Mouse (Mus musculus) forebrain, embryonic 16.5 days (tissue): ENCODE measurements around the gene Ctsd. TPM values are rescaled to one million over a fixed set of nuclear protein-coding genes. Genes with fewer than 3 reads are reported as not detected.
"Not testable (repeated sequence)": the region's sequence is repeated elsewhere in the genome, so short reads cannot be mapped to it uniquely, and the experiment has no call there.

Experiments used
- ATAC-seq: fragments of 200-750 bp; cut with Nextera tagmentation; 2 replicates; pipeline ENCODE4 v1.8.0; 2017; ENCODE audit warnings: mild to moderate bottlenecking, moderate library complexity
- H3K27ac ChIP-seq: fragments of 300-500 bp; sonication (generic); 2 replicates; pipeline ENCODE4 v1.5.1; 2014; ENCODE audit warnings: low read length, control low read depth
- H3K27me3 ChIP-seq: fragments of 300-500 bp; sonication (generic); replicated peaks from 2 replicates; pipeline ENCODE4 v1.6.1; 2014; ENCODE audit warnings: low read length; ENCODE audit not compliant: control insufficient read depth, insufficient read depth
- H3K36me3 ChIP-seq: fragments of 300-500 bp; sonication (generic); 2 replicates; pipeline ENCODE4 v1.6.1; 2014; ENCODE audit not compliant: control insufficient read depth, insufficient read depth
- H3K4me1 ChIP-seq: fragments of 300-500 bp; sonication (generic); replicated peaks from 2 replicates; pipeline ENCODE4 v1.6.1; 2014; ENCODE audit warnings: low read length; ENCODE audit not compliant: control insufficient read depth, insufficient read depth
- H3K4me2 ChIP-seq: fragments of 300-500 bp; sonication (generic); 2 replicates; pipeline ENCODE4 v1.6.1; 2014; ENCODE audit warnings: mild to moderate bottlenecking, low read length, control low read depth
- H3K4me3 ChIP-seq: fragments of 300-500 bp; sonication (generic); replicated peaks from 2 replicates; pipeline ENCODE4 v1.5.1; 2014; ENCODE audit warnings: mild to moderate bottlenecking, low read length, control low read depth
- H3K9ac ChIP-seq: fragments of 300-500 bp; sonication (generic); replicated peaks from 2 replicates; pipeline ENCODE4 v1.6.1; 2014; ENCODE audit warnings: low read depth, low read length, control low read depth
- H3K9me3 ChIP-seq: fragments of 300-500 bp; sonication (generic); 2 replicates; pipeline ENCODE4 v1.6.1; 2016; ENCODE audit warnings: low read length; ENCODE audit not compliant: control insufficient read depth
- WGBS: fragments of 180-500 bp; shearing (Covaris S2); extraction: QIAGEN DNeasy Blood & Tissue Kit; methylation state at CpG from one replicate; pipeline ENCODE4 v1.1.7; 2014; 5-methylcytosine and 5-hydroxymethylcytosine counted together
- polyA plus RNA-seq: library from polyadenylated mRNA; unstranded; fragments of >200 nt; fragmentation: Nextera tagmentation; extraction: Ambion mirVana; gene quantifications from 2 replicates; pipeline ENCODE4 v1.2.1, GENCODE M21; 2015

Ctsd gene
- polyA plus RNA-seq, 1 experiment from 2014 or later: 203 TPM

DNA sequence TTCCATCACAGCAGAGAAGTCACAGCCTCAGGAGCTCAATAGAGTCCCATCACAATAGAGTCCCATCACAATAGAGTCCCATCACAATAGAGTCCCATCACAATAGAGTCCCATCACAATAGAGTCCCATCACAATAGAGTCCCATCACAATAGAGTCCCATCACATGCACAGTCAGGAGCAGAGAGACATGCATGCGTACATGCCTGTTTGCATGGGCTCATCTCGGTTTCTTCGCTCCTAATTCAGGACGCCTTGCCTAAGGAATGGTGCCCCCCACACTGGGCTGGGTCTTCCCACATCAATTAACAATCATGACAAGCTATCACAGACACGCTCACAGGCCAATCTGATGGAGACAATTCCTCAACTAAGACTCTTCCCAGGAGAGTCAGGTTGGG is 17.3 kb upstream of the Ctsd start:
- H3K9me3 ChIP-seq, H3K4me2 ChIP-seq, H3K9ac ChIP-seq, H3K27me3 ChIP-seq, ATAC-seq, H3K4me1 ChIP-seq, H3K4me3 ChIP-seq, H3K36me3 ChIP-seq, H3K27ac ChIP-seq: not testable (repeated sequence)
- WGBS: 87% methylated on average over 5 of the region's 5 CpGs

GRCm38 (mm10) chr7:142403591-142403990 is 15.8 kb upstream of the Ctsd start:
- Histone ChIP-seq H3K4me2 (no peak overlapping the region), H3K36me3 (no peaks in the 10 kb centered on the region), H3K4me1 (no peaks in the 10 kb centered on the region), H3K4me3 (no peak overlapping the region), H3K9ac (no peak overlapping the region), H3K9me3 (no peaks in the 10 kb centered on the region), H3K27ac (no peak overlapping the region), H3K27me3 (no peaks in the 10 kb centered on the region)
- no peak for ATAC-seq
- 83% methylated on average over 4 of the region's 4 CpGs for WGBS

DNA sequence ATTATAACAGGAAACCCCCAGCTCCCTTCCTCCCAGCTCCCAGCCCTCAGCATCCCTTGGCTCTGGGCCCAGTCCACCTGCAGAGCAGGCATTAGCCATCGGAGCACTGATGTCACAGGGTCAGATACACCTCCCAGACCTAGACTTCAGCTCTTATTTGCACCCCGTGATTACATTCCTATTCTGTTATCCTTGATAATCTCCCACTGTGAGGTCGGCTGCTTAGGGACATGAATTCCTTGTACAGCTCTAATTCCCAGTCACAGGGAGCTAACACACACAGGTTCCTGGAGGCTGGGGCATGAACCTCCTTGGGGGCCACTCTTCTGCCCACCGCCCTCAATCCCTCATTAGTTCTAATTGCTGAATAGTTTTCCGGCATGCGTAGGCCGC is 12.9 kb upstream of the Ctsd start:
- H3K4me3 ChIP-seq: no peak overlapping the region
- WGBS: 4% methylated on average over 7 of the region's 7 CpGs
- H3K27me3 ChIP-seq: no peaks in the 10 kb centered on the region
- H3K4me1 ChIP-seq: no peaks in the 10 kb centered on the region
- no peak overlapping the region for H3K4me2 ChIP-seq
- no peaks in the 10 kb centered on the region for H3K36me3 ChIP-seq
- H3K9me3 ChIP-seq: no peaks in the 10 kb centered on the region
- no peak for ATAC-seq
- no peak overlapping the region for H3K9ac ChIP-seq
- H3K27ac ChIP-seq: no peak overlapping the region

DNA sequence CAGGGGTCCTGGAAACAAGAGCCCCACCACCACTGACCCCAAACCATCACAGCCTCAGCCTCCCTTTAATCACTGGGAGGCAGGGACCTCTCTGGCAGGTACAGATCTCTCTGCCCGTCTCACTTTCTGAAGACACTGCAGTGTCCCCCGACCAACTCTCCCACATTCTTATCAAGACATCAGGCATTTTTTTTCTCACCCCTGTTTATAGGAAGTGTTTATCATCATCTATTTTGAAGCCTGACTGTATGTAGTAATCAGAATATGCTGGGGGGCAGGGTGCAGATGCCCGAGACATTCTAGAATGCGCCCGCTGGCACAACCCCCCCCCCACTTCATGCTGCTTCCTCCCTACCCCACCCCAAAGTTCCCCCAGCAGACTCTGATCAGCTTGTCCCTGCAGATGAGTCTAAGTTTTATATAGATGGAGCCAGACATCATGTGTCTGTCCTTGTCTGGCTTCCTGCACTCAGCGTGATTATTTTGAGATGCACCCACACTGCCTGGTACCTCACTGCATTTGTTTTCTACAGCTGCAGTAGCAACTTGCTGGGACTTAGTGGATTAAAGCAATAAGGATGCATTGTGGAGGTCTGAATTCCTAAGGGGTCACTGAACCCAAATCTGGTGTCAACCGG is 12.4 kb upstream of the Ctsd start:
- no peak overlapping the region for H3K4me2 ChIP-seq
- 36% methylated on average over 7 of the region's 7 CpGs for WGBS

DNA sequence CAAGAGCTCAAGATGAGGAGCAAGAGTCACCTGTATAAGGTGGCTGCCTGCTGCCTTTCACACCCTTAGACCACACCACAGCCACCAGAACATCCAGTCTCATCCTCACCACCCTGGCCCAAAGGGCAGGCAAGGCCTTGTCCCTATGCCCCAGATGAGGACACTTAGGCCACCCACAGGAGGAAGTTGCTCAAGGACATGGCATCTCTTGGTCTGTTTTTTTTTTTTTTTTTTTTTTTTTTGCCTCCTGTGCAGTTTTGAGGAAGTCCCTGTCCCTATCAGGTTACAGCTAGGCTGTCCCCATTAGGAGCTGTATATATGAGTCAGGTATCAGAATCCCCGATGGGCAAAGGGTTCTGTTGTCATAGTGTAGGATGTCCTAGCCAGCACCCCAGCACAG is 11.4 kb upstream of the Ctsd start:
- Histone ChIP-seq H3K4me2 (no peak overlapping the region), H3K4me3 (no peak overlapping the region), H3K9ac (no peak overlapping the region), H3K27me3 (no peaks in the 10 kb centered on the region), H3K4me1 (no peaks in the 10 kb centered on the region), H3K9me3 (no peaks in the 10 kb centered on the region), H3K36me3 (no peaks in the 10 kb centered on the region), H3K27ac (no peak overlapping the region)
- WGBS: 95% methylated on average over 1 of the region's 1 CpGs
- no peak for ATAC-seq

More for the DNA sequence above, 12.4 kb upstream of the Ctsd start:
- ATAC-seq: no peak
- no peaks in the 10 kb centered on the region for H3K9me3 ChIP-seq
- no peaks in the 10 kb centered on the region for H3K27me3 ChIP-seq
- H3K9ac ChIP-seq: no peak overlapping the region
- no peak overlapping the region for H3K27ac ChIP-seq
- no peaks in the 10 kb centered on the region for H3K36me3 ChIP-seq
- no peak overlapping the region for H3K4me3 ChIP-seq
- no peaks in the 10 kb centered on the region for H3K4me1 ChIP-seq

- Histone ChIP-seq H3K9ac (no peak overlapping the region), H3K4me1 (no peaks in the 10 kb centered on the region), H3K36me3 (no peaks in the 10 kb centered on the region), H3K27ac (no peak overlapping the region), H3K27me3 (no peaks in the 10 kb centered on the region), H3K4me3 (no peak overlapping the region), H3K9me3 (no peaks in the 10 kb centered on the region), H3K4me2 (no peak overlapping the region)
- no peak for ATAC-seq
- 74% methylated on average over 2 of the region's 2 CpGs for WGBS
Observed at GRCm38 (mm10) chr7:142398052-142398451, 10.2 kb upstream of the Ctsd start.

DNA sequence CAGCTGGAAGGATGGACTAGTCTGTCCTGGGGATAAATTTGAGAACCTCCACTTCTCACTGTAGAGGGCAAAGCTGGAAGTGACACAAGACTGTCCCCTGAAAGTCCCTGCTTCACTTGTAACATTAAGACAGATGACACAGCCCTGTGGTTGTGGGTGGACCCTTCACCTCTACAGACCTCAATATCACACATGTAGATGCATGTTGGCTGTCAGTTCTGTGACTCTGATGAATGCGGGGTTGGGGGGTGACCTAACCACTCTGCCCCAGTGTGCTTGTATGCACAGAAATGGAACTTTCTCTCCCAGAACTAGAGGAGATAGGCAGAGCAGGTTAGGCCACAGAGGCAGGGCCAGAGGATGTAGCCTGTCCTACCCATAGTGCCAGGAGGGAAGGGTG is 8.8 kb upstream of the Ctsd start:
- 100% methylated on average over 1 of the region's 1 CpGs for WGBS
- H3K4me3 ChIP-seq: no peak overlapping the region
- no peak overlapping the region for H3K9ac ChIP-seq
- no peaks in the 10 kb centered on the region for H3K9me3 ChIP-seq
- no peaks in the 10 kb centered on the region for H3K27me3 ChIP-seq
- no peak for ATAC-seq
- no peak overlapping the region for H3K27ac ChIP-seq
- no peaks in the 10 kb centered on the region for H3K4me1 ChIP-seq
- no peak overlapping the region for H3K4me2 ChIP-seq
- H3K36me3 ChIP-seq: no peaks in the 10 kb centered on the region

DNA sequence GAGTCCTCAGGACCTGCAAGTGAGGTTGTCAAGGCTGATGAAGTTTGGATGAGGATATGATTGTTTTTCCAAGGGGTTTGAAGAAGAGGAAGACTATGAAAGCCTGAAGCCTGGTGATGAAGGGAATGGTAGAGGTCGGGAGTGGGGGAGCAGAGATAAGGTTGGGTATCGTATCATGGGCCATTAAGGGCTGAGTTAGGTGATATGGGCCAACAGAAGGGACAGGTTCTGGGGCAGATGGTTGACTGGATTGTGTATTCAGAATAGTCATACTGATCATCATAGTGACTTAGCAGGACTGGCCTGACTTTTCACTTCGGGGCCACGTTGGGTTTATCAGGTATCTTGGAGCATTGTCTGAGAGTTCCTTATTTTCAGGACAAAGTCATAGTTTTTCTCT is 7.6 kb upstream of the Ctsd start:
- Histone ChIP-seq H3K4me2 (no peak overlapping the region), H3K27ac (no peak overlapping the region), H3K27me3 (no peaks in the 10 kb centered on the region), H3K4me1 (no peaks in the 10 kb centered on the region), H3K9ac (no peak overlapping the region), H3K9me3 (no peaks in the 10 kb centered on the region), H3K4me3 (no peak overlapping the region), H3K36me3 (no peaks in the 10 kb centered on the region)
- WGBS: 84% methylated on average over 4 of the region's 4 CpGs
- no peak for ATAC-seq

DNA sequence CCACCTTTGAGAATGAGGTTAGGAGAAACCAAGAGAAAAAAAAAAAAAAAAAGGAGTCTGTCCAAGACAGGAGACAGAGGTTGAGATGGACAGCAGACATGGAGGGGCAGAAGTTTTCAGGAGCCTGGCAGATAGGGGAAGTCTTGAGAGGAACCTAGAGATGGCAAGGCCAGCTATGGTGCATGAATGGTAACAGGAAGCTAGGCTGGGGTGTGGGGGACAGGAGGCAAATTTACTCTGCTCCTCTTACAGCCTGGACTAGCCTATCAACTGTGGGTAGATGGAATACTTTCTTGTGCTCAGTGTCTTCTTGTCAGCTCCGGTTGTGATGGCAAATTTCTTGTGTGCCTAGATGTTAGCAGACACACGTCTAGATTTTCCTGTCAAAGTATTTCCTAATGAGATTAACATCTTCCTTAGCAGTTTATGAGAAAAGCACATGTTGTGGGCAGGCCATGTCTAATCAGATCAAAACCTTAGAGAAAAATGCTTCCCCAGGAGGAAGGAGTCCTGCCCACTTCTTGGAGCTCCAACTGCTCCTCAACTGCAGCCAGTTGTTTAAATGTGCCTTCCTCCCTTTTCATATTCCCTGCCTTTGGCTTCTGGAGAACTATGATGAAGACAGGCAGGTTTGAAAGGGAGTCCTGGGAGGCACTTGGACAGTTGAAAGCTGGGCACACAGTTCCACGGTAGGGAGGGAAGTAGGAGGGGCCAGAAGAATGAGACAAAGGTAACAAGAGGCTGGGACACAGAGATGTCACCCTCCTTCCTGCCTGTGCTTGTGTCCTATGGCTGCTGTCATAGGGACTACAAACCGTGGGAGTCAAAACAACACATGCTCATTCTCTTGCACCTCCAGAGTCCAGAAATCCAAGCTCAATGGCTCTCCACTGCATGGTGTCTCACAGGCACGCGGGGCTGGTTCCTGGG is 6.7 kb upstream of the Ctsd start:
- H3K4me1 ChIP-seq: no peaks in the 10 kb centered on the region
- no peaks in the 10 kb centered on the region for H3K27me3 ChIP-seq
- no peak overlapping the region for H3K27ac ChIP-seq
- WGBS: 77% methylated on average over 6 of the region's 6 CpGs
- no peak for ATAC-seq
- H3K4me3 ChIP-seq: no peak overlapping the region
- H3K36me3 ChIP-seq: no peaks in the 10 kb centered on the region
- H3K4me2 ChIP-seq: no peak overlapping the region
- no peak overlapping the region for H3K9ac ChIP-seq
- H3K9me3 ChIP-seq: no peaks in the 10 kb centered on the region
